Mouse (Mus musculus) kidney, embryonic 15.5 days (tissue): ENCODE results near the gene Det1. TPM values are rescaled to one million over a fixed set of nuclear protein-coding genes. Genes with fewer than 3 reads are reported as not detected.
A peak's percentile ranks its signal among the peaks of the same experiment; 100 is the strongest.

Experiments
- ATAC-seq: fragments of 200-750 bp; cut with Nextera tagmentation; replicated peaks from 2 replicates; pipeline ENCODE4 v1.8.0; 2017; ENCODE audit warnings: moderate TSS enrichment; ENCODE audit not compliant: low FRiP score
- H3K27ac ChIP-seq: fragments of 300-500 bp; sonication (generic); 2 replicates; pipeline ENCODE4 v1.5.1; 2015; ENCODE audit warnings: mild to moderate bottlenecking, inconsistent platforms
- H3K27me3 ChIP-seq: fragments of 300-500 bp; sonication (generic); 2 replicates; pipeline ENCODE4 v1.6.1; 2015; ENCODE audit warnings: inconsistent platforms
- H3K36me3 ChIP-seq: fragments of 300-500 bp; sonication (generic); 2 replicates; pipeline ENCODE4 v1.6.1; 2015; ENCODE audit warnings: inconsistent platforms
- H3K4me1 ChIP-seq: fragments of 300-500 bp; sonication (generic); 2 replicates; pipeline ENCODE4 v1.6.1; 2015; ENCODE audit warnings: inconsistent platforms
- H3K4me2 ChIP-seq: fragments of 300-500 bp; sonication (generic); 2 replicates; pipeline ENCODE4 v1.6.1; 2015; ENCODE audit warnings: moderate library complexity, mild to moderate bottlenecking, inconsistent platforms
- H3K4me3 ChIP-seq: fragments of 300-500 bp; sonication (generic); replicated peaks from 2 replicates; pipeline ENCODE4 v1.5.1; 2015; ENCODE audit warnings: mild to moderate bottlenecking, inconsistent platforms
- H3K9ac ChIP-seq: fragments of 300-500 bp; sonication (generic); 2 replicates; pipeline ENCODE4 v1.6.1; 2015; ENCODE audit warnings: mild to moderate bottlenecking, inconsistent platforms
- H3K9me3 ChIP-seq: fragments of 300-500 bp; sonication (generic); replicated peaks from 2 replicates; pipeline ENCODE4 v1.6.1; 2016; ENCODE audit warnings: inconsistent platforms
- WGBS: fragments of 180-500 bp; shearing (Covaris S2); methylation state at CpG from one replicate; pipeline ENCODE4 v1.1.7; 2015; ENCODE audit warnings: mixed read lengths; 5-methylcytosine and 5-hydroxymethylcytosine counted together
- polyA plus RNA-seq: library from polyadenylated mRNA; unstranded; fragments of >200 nt; fragmentation: Nextera tagmentation; extraction: Ambion mirVana; gene quantifications from 2 replicates; pipeline ENCODE4 v1.2.1, GENCODE M21; 2015

Gene Det1
- polyA plus RNA-seq, 1 experiment from 2014 or later, result 19.1 TPM

GRCm38 (mm10) chr7:78882469-78882837 is 35.4 kb upstream of the Det1 start:
- Histone ChIP-seq H3K9me3 (no peaks in the 10 kb centered on the region), H3K36me3 (no peaks in the 10 kb centered on the region), H3K27ac (no peak overlapping the region), H3K4me2 (peak overlapping the region; percentile 51), H3K9ac (no peak overlapping the region), H3K4me3 (peak overlapping the region; percentile 29), H3K4me1 (peaks cover 28% of the 10 kb centered on the region), H3K27me3 (peaks cover 79% of the 10 kb centered on the region)
- peak; percentile 50; the same call in 1 of the 2 replicates for ATAC-seq
- WGBS, result 2% methylated on average over 23 of the region's 23 CpGs

- 15% methylated on average over 12 of the region's 16 CpGs for WGBS
- H3K27me3 ChIP-seq, result peaks cover 73% of the 10 kb centered on the region
These were observed 34.8 kb upstream of the Det1 start for GRCm38 (mm10) chr7:78881607-78882468.

GRCm38 (mm10) chr7:78872831-78873230 is 25.8 kb upstream of the Det1 start:
- Histone ChIP-seq H3K36me3 (no peaks in the 10 kb centered on the region), H3K4me1 (no peaks in the 10 kb centered on the region), H3K4me3 (no peak overlapping the region), H3K4me2 (no peak overlapping the region), H3K9me3 (no peaks in the 10 kb centered on the region), H3K27me3 (no peaks in the 10 kb centered on the region), H3K27ac (no peak overlapping the region), H3K9ac (no peak overlapping the region)
- 69% methylated on average over 5 of the region's 5 CpGs for WGBS
- ATAC-seq, result no peak

More at GRCm38 (mm10) chr7:78881607-78882468, 34.8 kb upstream of the Det1 start:
- Histone ChIP-seq H3K9me3 (no peaks in the 10 kb centered on the region), H3K36me3 (no peaks in the 10 kb centered on the region), H3K27ac (no peak overlapping the region), H3K9ac (no peak overlapping the region), H3K4me2 (peak overlapping the region; percentile 51), H3K4me3 (peak overlapping the region; percentile 29), H3K4me1 (peaks cover 28% of the 10 kb centered on the region)
- ATAC-seq, result no peak

- Histone ChIP-seq H3K4me3 (no peak overlapping the region), H3K9me3 (no peaks in the 10 kb centered on the region), H3K36me3 (no peaks in the 10 kb centered on the region), H3K27me3 (no peaks in the 10 kb centered on the region), H3K27ac (no peak overlapping the region), H3K4me2 (no peak overlapping the region), H3K4me1 (no peaks in the 10 kb centered on the region), H3K9ac (no peak overlapping the region)
- WGBS, result 81% methylated on average over 6 of the region's 6 CpGs
- no peak for ATAC-seq
These were observed 25.3 kb upstream of the Det1 start for GRCm38 (mm10) chr7:78872366-78872765.

- Histone ChIP-seq H3K4me2 (no peak overlapping the region), H3K9ac (no peak overlapping the region), H3K4me1 (0 out of 2 replicates have a peak, but pooled peaks cover 3% of the 10 kb centered on the region), H3K4me3 (no peak overlapping the region), H3K27ac (no peak overlapping the region), H3K27me3 (no peaks in the 10 kb centered on the region), H3K36me3 (no peaks in the 10 kb centered on the region), H3K9me3 (no peaks in the 10 kb centered on the region)
- ATAC-seq, result no peak; the same call in 1 of the 2 replicates
- WGBS, result 38% methylated on average over 5 of the region's 5 CpGs
These were observed 21.7 kb upstream of the Det1 start for GRCm38 (mm10) chr7:78868731-78869130.

- WGBS, result 48% methylated on average over 12 of the region's 12 CpGs
- Histone ChIP-seq H3K36me3 (no peaks in the 10 kb centered on the region), H3K4me1 (0 out of 2 replicates have a peak, but pooled peaks cover 3% of the 10 kb centered on the region), H3K4me2 (no peak overlapping the region), H3K27ac (peak overlapping the region; percentile 43; the same call in 1 of the 2 replicates), H3K4me3 (no peak overlapping the region), H3K9me3 (no peaks in the 10 kb centered on the region), H3K9ac (no peak overlapping the region), H3K27me3 (no peaks in the 10 kb centered on the region)
- ATAC-seq, result 0 out of 2 replicates have a peak, but pooled peaks have one; percentile 36
These were observed 18.3 kb upstream of the Det1 start for GRCm38 (mm10) chr7:78865212-78865949.

- no peak overlapping the region for H3K4me3 ChIP-seq
- H3K9ac ChIP-seq, result no peak overlapping the region
- 0 out of 2 replicates have a peak, but pooled peaks cover 3% of the 10 kb centered on the region for H3K4me1 ChIP-seq
- H3K36me3 ChIP-seq, result no peaks in the 10 kb centered on the region
- 45% methylated on average over 4 of the region's 4 CpGs for WGBS
- no peak overlapping the region for H3K4me2 ChIP-seq
- H3K27ac ChIP-seq, result no peak overlapping the region
- no peaks in the 10 kb centered on the region for H3K27me3 ChIP-seq
- no peaks in the 10 kb centered on the region for H3K9me3 ChIP-seq
- ATAC-seq, result no peak
These were observed 17.4 kb upstream of the Det1 start for GRCm38 (mm10) chr7:78864446-78864802.

GRCm38 (mm10) chr7:78863796-78864445 is 16.9 kb upstream of the Det1 start:
- Histone ChIP-seq H3K4me2 (no peak overlapping the region), H3K9me3 (no peaks in the 10 kb centered on the region), H3K27me3 (no peaks in the 10 kb centered on the region), H3K36me3 (no peaks in the 10 kb centered on the region), H3K9ac (no peak overlapping the region), H3K4me1 (0 out of 2 replicates have a peak, but pooled peaks cover 3% of the 10 kb centered on the region), H3K27ac (no peak overlapping the region), H3K4me3 (no peak overlapping the region)
- 60% methylated on average over 7 of the region's 7 CpGs for WGBS
- ATAC-seq, result 0 out of 2 replicates have a peak, but pooled peaks have one; percentile 4

GRCm38 (mm10) chr7:78855044-78855655 is 8.1 kb upstream of the Det1 start:
- Histone ChIP-seq H3K4me2 (no peak overlapping the region), H3K4me1 (no peaks in the 10 kb centered on the region), H3K4me3 (no peak overlapping the region), H3K27ac (no peak overlapping the region), H3K36me3 (no peaks in the 10 kb centered on the region), H3K27me3 (peaks cover 4% of the 10 kb centered on the region; the same call in 1 of the 2 replicates), H3K9me3 (no peaks in the 10 kb centered on the region), H3K9ac (no peak overlapping the region)
- WGBS, result 63% methylated on average over 5 of the region's 5 CpGs
- ATAC-seq, result no peak

- WGBS, result 66% methylated on average over 4 of the region's 4 CpGs
- Histone ChIP-seq H3K9me3 (no peaks in the 10 kb centered on the region), H3K4me3 (no peak overlapping the region), H3K27ac (no peak overlapping the region), H3K4me1 (no peaks in the 10 kb centered on the region), H3K4me2 (no peak overlapping the region), H3K36me3 (no peaks in the 10 kb centered on the region), H3K9ac (no peak overlapping the region), H3K27me3 (peaks cover 4% of the 10 kb centered on the region; the same call in 1 of the 2 replicates)
- no peak for ATAC-seq
These were observed 7.0 kb upstream of the Det1 start for GRCm38 (mm10) chr7:78854051-78854450.

GRCm38 (mm10) chr7:78846066-78846716 is 872 bp downstream of the Det1 start:
- no peak for ATAC-seq
- peak overlapping the region; percentile 86 for H3K4me3 ChIP-seq
- peak overlapping the region; percentile 86 for H3K9ac ChIP-seq
- WGBS, result 36% methylated on average over 12 of the region's 12 CpGs
- H3K4me1 ChIP-seq, result peaks cover 12% of the 10 kb centered on the region
- peak overlapping the region; percentile 69 for H3K4me2 ChIP-seq
- H3K9me3 ChIP-seq, result no peaks in the 10 kb centered on the region
- H3K27ac ChIP-seq, result peak overlapping the region; percentile 81
- H3K27me3 ChIP-seq, result no peaks in the 10 kb centered on the region
- peaks cover 28% of the 10 kb centered on the region for H3K36me3 ChIP-seq
